Mouse (Mus musculus): ENCODE results near the gene Tlr12. TPM values are rescaled to one million over a fixed set of nuclear protein-coding genes. Genes with fewer than 3 reads are reported as not detected.

Tlr12 gene
- total and polyA plus RNA-seq, 3 experiments, result 0.04 to 0.14 (median 0.12) TPM

DNA sequence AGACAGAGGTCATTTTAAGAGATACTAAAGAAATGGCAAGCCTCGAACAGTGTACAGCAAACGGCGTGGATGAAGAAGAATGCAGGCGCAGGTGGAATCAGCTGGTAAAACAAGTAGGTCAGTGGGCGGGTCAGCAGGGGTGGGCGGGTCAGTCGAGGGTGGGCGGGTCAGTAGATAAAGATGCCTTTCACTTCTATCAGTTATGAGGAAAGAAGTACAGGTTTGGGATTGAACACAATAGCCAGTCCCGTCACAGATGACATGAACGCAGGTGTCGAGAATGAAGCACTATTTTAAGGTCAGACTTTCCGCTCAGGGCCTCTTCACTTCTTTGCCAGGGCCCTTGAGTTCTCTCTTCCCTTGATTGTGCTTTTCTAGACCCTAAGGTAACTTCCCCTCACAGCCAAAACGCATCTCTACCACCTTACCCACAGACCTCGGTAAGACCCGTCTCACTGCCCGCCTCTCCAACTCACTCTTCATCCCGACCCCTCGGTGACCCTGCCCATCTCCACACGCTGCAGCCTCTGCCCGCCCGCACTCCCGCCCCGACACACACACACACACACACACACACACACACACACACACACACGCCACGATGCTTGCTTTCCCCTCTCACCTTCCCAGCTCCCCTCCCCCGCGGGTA is 9.0 kb downstream of the Tlr12 start:
- in situ Hi-C loops (cut with MboI; ENCODE audit: low pct_ligation_motif_present, low pct_unique_long_range_greater_than_20kb, low sequenced_read_pairs), result no loop called here
- TF ChIP-seq MXI1 (IDR thresholded peaks at IDR 0.05; ENCODE audit: low read depth, low read length), result 0 out of 2 replicates have a peak, but pooled peaks have one; percentile 4
- no peak for TF ChIP-seq NRF1 (IDR thresholded peaks at IDR 0.05; ENCODE audit: low read depth, low read length)
- TF ChIP-seq E2F4 (IDR thresholded peaks at IDR 0.05; ENCODE audit: insufficient replicate concordance, low read depth, low read length), result no peak
- TF ChIP-seq HCFC1 (IDR thresholded peaks at IDR 0.05; ENCODE audit: low read depth, low read length), result no peak
- TF ChIP-seq KAT2A (IDR thresholded peaks at IDR 0.05; ENCODE audit: insufficient replicate concordance, low read length), result no peak
- no peak for TF ChIP-seq MAFK (IDR thresholded peaks at IDR 0.05; ENCODE audit: insufficient replicate concordance, low read length)
- no peak for TF ChIP-seq MYC (IDR thresholded peaks at IDR 0.05; ENCODE audit: low read depth, low read length)
- TF ChIP-seq GABPA (IDR thresholded peaks at IDR 0.05; ENCODE audit: insufficient replicate concordance, low read depth, low read length), result no peak
- no peak for TF ChIP-seq JUND (conservative IDR thresholded peaks at IDR 0.05; ENCODE audit: low read depth, low read length)
- 0 out of 2 replicates have a peak, but pooled peaks have one; percentile 14 for TF ChIP-seq MAZ (IDR thresholded peaks at IDR 0.05; ENCODE audit: low read depth, low read length)
- no peak for TF ChIP-seq POLR2A (IDR thresholded peaks at IDR 0.05; ENCODE audit: low read depth, low read length)
- TF ChIP-seq PAX5 (IDR thresholded peaks at IDR 0.05; ENCODE audit: low read length), result no peak
- no peak for TF ChIP-seq CTCF (conservative IDR thresholded peaks at IDR 0.05 in 1 of 2, IDR thresholded peaks at IDR 0.05 in 1 of 2; ENCODE audit: low read depth in 2 of 2, low read length in 2 of 2)
- DNase-seq (ENCODE audit: extremely low read depth), result no peak

DNA sequence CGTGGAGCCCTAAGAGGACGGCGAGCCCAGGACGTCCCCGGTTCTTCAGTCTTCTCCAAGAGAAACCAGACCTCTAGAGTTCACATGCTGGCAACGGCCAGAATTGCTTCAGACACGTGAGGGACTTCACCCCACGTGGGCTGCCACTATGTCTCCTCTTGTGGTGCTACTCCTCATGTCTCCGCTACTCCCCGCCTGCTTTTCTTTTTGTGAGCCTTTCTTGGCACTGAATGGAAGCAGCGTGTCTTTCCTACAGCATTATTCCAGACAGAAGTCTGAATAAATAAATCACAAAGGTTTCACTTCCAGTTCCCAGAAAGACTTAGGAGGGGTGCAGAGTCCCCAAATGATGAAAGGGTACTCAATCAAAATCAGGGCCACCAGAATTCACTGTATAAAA is 10.8 kb downstream of the Tlr12 start:
- Histone ChIP-seq H3K27ac (ENCODE audit: insufficient read depth, low read depth) (no peak overlapping the region), H3K9me3 (replicated peaks; ENCODE audit: low read length) (no peaks in the 10 kb centered on the region), H3K4me1 (ENCODE audit: control insufficient read depth in 1 of 2, insufficient read depth in 2 of 2) (peaks cover 4 to 21% of the 10 kb centered on the region in 2 experiments; a peak in 3 of 4 replicates), H3K4me2 (ENCODE audit: insufficient read depth, low read depth, poor library complexity, severe bottlenecking) (no peak overlapping the region), H3K36me3 (replicated peaks in 1 of 2; ENCODE audit: control insufficient read depth in 1 of 2, insufficient read depth in 1 of 2, low read length in 1 of 2) (peaks cover 20 to 54% of the 10 kb centered on the region in 2 experiments), H3K4me3 (replicated peaks in 1 of 3; ENCODE audit: low read depth in 2 of 3, low read length in 2 of 3, poor library complexity in 1 of 3) (no peak overlapping the region), H3K9ac (ENCODE audit: insufficient read depth, low read depth) (no peak overlapping the region), H3K79me2 (replicated peaks; ENCODE audit: control insufficient read depth, extremely low read depth, insufficient read depth, poor library complexity, severe bottlenecking) (no peaks in the 10 kb centered on the region; the same call in none of the 2 replicates), H3K27me3 (replicated peaks) (no peaks in the 10 kb centered on the region)
- no peak for DNase-seq (ENCODE audit: extremely low read depth)
- dilution Hi-C loops (cut with MboI; ENCODE audit: extremely low pct_ligation_motif_present, extremely low pct_unique_long_range_greater_than_20kb, low sequenced_read_pairs) (no loop called here), in situ Hi-C loops (cut with MboI; ENCODE audit: low pct_ligation_motif_present, low pct_unique_long_range_greater_than_20kb, low sequenced_read_pairs) (no loop called here)
- TF ChIP-seq UBTF (IDR thresholded peaks at IDR 0.05; ENCODE audit: low read depth, low read length) (no peak), RAD21 (IDR thresholded peaks at IDR 0.05; ENCODE audit: low read depth, low read length) (no peak), ZNF384 (IDR thresholded peaks at IDR 0.05; ENCODE audit: low read depth, low read length) (no peak), MAZ (IDR thresholded peaks at IDR 0.05; ENCODE audit: low read depth, low read length) (no peak), HCFC1 (IDR thresholded peaks at IDR 0.05; ENCODE audit: low read depth, low read length) (no peak), JUND (conservative IDR thresholded peaks at IDR 0.05; ENCODE audit: low read depth, low read length) (no peak), ZKSCAN1 (IDR thresholded peaks at IDR 0.05; ENCODE audit: borderline replicate concordance, low read depth, low read length) (no peak), NRF1 (IDR thresholded peaks at IDR 0.05; ENCODE audit: low read depth, low read length) (no peak), POLR2A (IDR thresholded peaks at IDR 0.05; ENCODE audit: low read depth, low read length) (no peak), CTCF (conservative IDR thresholded peaks at IDR 0.05 in 1 of 2, IDR thresholded peaks at IDR 0.05 in 1 of 2; ENCODE audit: low read depth in 2 of 2, low read length in 2 of 2) (no peak), CHD2 (IDR thresholded peaks at IDR 0.05; ENCODE audit: low read length) (no peak), MXI1 (IDR thresholded peaks at IDR 0.05; ENCODE audit: low read depth, low read length) (no peak), TCF12 (IDR thresholded peaks at IDR 0.05; ENCODE audit: low read depth, low read length) (no peak), PAX5 (IDR thresholded peaks at IDR 0.05; ENCODE audit: low read length) (no peak), JUN (IDR thresholded peaks at IDR 0.05; ENCODE audit: insufficient read depth, low read depth, low read length) (no peak), IRF4 (IDR thresholded peaks at IDR 0.05; ENCODE audit: low read depth, low read length) (no peak), USF1 (IDR thresholded peaks at IDR 0.05; ENCODE audit: low read depth, low read length) (no peak), ZMIZ1 (IDR thresholded peaks at IDR 0.05; ENCODE audit: low read depth, low read length) (no peak), ETS1 (conservative IDR thresholded peaks at IDR 0.05; ENCODE audit: low read depth, low read length) (no peak), MEF2A (IDR thresholded peaks at IDR 0.05; ENCODE audit: borderline replicate concordance, low read depth, low read length) (no peak)

More for the DNA sequence above, 9.0 kb downstream of the Tlr12 start:
- Histone ChIP-seq H3K4me2 (ENCODE audit: insufficient read depth, low read depth, poor library complexity, severe bottlenecking) (peak overlapping the region; percentile 89), H3K9ac (ENCODE audit: insufficient read depth, low read depth) (peak overlapping the region; percentile 68), H3K36me3 (replicated peaks in 1 of 2; ENCODE audit: control insufficient read depth in 1 of 2, insufficient read depth in 1 of 2, low read length in 1 of 2) (peaks cover 4 to 37% of the 10 kb centered on the region in 2 experiments), H3K79me2 (replicated peaks; ENCODE audit: control insufficient read depth, extremely low read depth, insufficient read depth, poor library complexity, severe bottlenecking) (no peaks in the 10 kb centered on the region; the same call in none of the 2 replicates), H3K9me3 (replicated peaks; ENCODE audit: low read length) (no peaks in the 10 kb centered on the region), H3K27me3 (replicated peaks) (no peaks in the 10 kb centered on the region), H3K4me1 (ENCODE audit: control insufficient read depth in 1 of 2, insufficient read depth in 2 of 2) (peaks cover 4 to 35% of the 10 kb centered on the region in 2 experiments; a peak in 3 of 4 replicates), H3K4me3 (replicated peaks in 1 of 3; ENCODE audit: low read depth in 2 of 3, low read length in 2 of 3, poor library complexity in 1 of 3) (peak overlapping the region; percentile 65 to 92 (median 68)), H3K27ac (ENCODE audit: insufficient read depth, low read depth) (peak overlapping the region; percentile 34)
- dilution Hi-C loops (cut with MboI; ENCODE audit: extremely low pct_ligation_motif_present, extremely low pct_unique_long_range_greater_than_20kb, low sequenced_read_pairs), result no loop called here

Data from CH12.LX (cell line).